Mouse (Mus musculus): ENCODE data around the gene Hoxa3.

Hoxa3 gene

GRCm38 (mm10) chr6:52246403-52246803 is 33.3 kb upstream of the Hoxa3 start:
- peak; percentile 70 to 78 for DNase-seq

GRCm38 (mm10) chr6:52245757-52246142 is 32.6 kb upstream of the Hoxa3 start, which contains the start of gene Hoxa11:
Hoxa11 (minus strand) TSS chr6:52245810.
- DNase-seq: peak; percentile 62 to 80

GRCm38 (mm10) chr6:52245040-52245756 is 32.1 kb upstream of the Hoxa3 start:
- peak; percentile 69 to 74 for DNase-seq

- DNase-seq: peak in 1 of 2 experiments; percentile 32
Observed at GRCm38 (mm10) chr6:52244471-52245039, 31.4 kb upstream of the Hoxa3 start.

GRCm38 (mm10) chr6:52243681-52244121 is 30.6 kb upstream of the Hoxa3 start:
- peak; percentile 61 to 76 for DNase-seq

- peak; percentile 40 to 58 for DNase-seq
Observed at GRCm38 (mm10) chr6:52242801-52243332, 29.7 kb upstream of the Hoxa3 start.

GRCm38 (mm10) chr6:52241001-52241621 is 28.0 kb upstream of the Hoxa3 start:
- DNase-seq: peak in 1 of 2 experiments; percentile 50

- DNase-seq: peak; percentile 96 to 97
Observed at GRCm38 (mm10) chr6:52240389-52241000, 27.4 kb upstream of the Hoxa3 start, which contains the start of gene Hoxa10. Hoxa10 (minus strand) TSS chr6:52240854.

GRCm38 (mm10) chr6:52239625-52240388 is 26.7 kb upstream of the Hoxa3 start:
- DNase-seq: peak; percentile 55 to 64

- peak; percentile 40 to 54 for DNase-seq
Observed at GRCm38 (mm10) chr6:52238976-52239375, 25.8 kb upstream of the Hoxa3 start.

GRCm38 (mm10) chr6:52238155-52238545 is 25.0 kb upstream of the Hoxa3 start:
- DNase-seq: peak; percentile 39 to 52

GRCm38 (mm10) chr6:52237346-52238154 is 24.4 kb upstream of the Hoxa3 start:
- peak; percentile 34 to 51 for DNase-seq

GRCm38 (mm10) chr6:52236806-52237205 is 23.7 kb upstream of the Hoxa3 start:
- peak in 1 of 2 experiments; percentile 41 for DNase-seq

GRCm38 (mm10) chr6:52235866-52236265 is 22.7 kb upstream of the Hoxa3 start:
- DNase-seq: peak; percentile 16 to 45

GRCm38 (mm10) chr6:52235267-52235666 is 22.1 kb upstream of the Hoxa3 start:
- peak in 1 of 2 experiments; percentile 27 for DNase-seq

GRCm38 (mm10) chr6:52234428-52235140 is 21.4 kb upstream of the Hoxa3 start:
- DNase-seq: peak; percentile 88 to 93

- peak; percentile 92 to 95 for DNase-seq
Observed at GRCm38 (mm10) chr6:52233546-52234427, 20.7 kb upstream of the Hoxa3 start.

GRCm38 (mm10) chr6:52232984-52233545 is 19.9 kb upstream of the Hoxa3 start:
- DNase-seq: no peak

- DNase-seq: peak; percentile 71 to 79
Observed at GRCm38 (mm10) chr6:52232568-52232965, 19.4 kb upstream of the Hoxa3 start.
